Mouse (Mus musculus) CH12.LX (cell line): ENCODE measurements around the gene Bfsp2. TPM values are rescaled to one million over a fixed set of nuclear protein-coding genes. Genes with fewer than 3 reads are reported as not detected.

ENCODE experiments used
- DNase-seq: peaks from one replicate; pipeline ENCODE4 v3.0.0-alpha.2; 2013; ENCODE audit errors: extremely low read depth
- H3K27ac ChIP-seq: 2 replicates; pipeline ENCODE4 v1.5.1; 2012; ENCODE audit warnings: low read depth, mild to moderate bottlenecking, control low read depth, moderate library complexity; ENCODE audit not compliant: insufficient read depth
- H3K27me3 ChIP-seq: replicated peaks from 2 replicates; pipeline ENCODE3; 2012; ENCODE audit warnings: inconsistent platforms
- H3K36me3 ChIP-seq, 2 experiments: replicated peaks in 1 of 2; 2 replicates each; pipeline versions ENCODE3 to v1.6.1; 2012; ENCODE audit warnings: inconsistent platforms in 1 of 2, low read length in 1 of 2, mild to moderate bottlenecking in 1 of 2, mixed read lengths in 1 of 2, moderate library complexity in 1 of 2; ENCODE audit not compliant: control insufficient read depth in 1 of 2, insufficient read depth in 1 of 2
- H3K4me1 ChIP-seq, 2 experiments: 2 replicates each; pipeline ENCODE4 v1.6.1; 2012; ENCODE audit warnings: inconsistent platforms in 1 of 2, moderate library complexity in 1 of 2; ENCODE audit not compliant: insufficient read depth in 2 of 2, control insufficient read depth in 1 of 2
- H3K4me2 ChIP-seq: 2 replicates; pipeline ENCODE4 v1.6.1; 2012; ENCODE audit warnings: low read depth, mild to moderate bottlenecking, control low read depth; ENCODE audit not compliant: poor library complexity, insufficient read depth, severe bottlenecking
- H3K4me3 ChIP-seq, 3 experiments: fragments of 150-350 bp in 1 of 3; sonication (generic) in 1 of 3; replicated peaks in 1 of 3; 2 replicates each; pipeline versions ENCODE3 to v1.5.1; 2011 to 2012; ENCODE audit warnings: low read depth in 2 of 3, low read length in 2 of 3, mild to moderate bottlenecking in 2 of 3, moderate library complexity in 2 of 3, control low read depth in 1 of 3, improper control_type of control experiment in 1 of 3, inconsistent platforms in 1 of 3, mixed read lengths in 1 of 3; ENCODE audit not compliant: poor library complexity in 1 of 3
- H3K79me2 ChIP-seq: replicated peaks from 2 replicates; pipeline ENCODE4 v1.6.1; 2012; ENCODE audit warnings: mild to moderate bottlenecking, moderate library complexity; ENCODE audit not compliant: control insufficient read depth, poor library complexity, insufficient read depth, severe bottlenecking; ENCODE audit errors: extremely low read depth
- H3K9ac ChIP-seq: 2 replicates; pipeline ENCODE4 v1.6.1; 2012; ENCODE audit warnings: low read depth, mild to moderate bottlenecking, control low read depth, moderate library complexity; ENCODE audit not compliant: insufficient read depth
- H3K9me3 ChIP-seq: replicated peaks from 2 replicates; pipeline ENCODE3; 2012; ENCODE audit warnings: low read length, inconsistent platforms, mixed read lengths
- BHLHE40 ChIP-seq: IDR thresholded peaks from 2 replicates; pipeline ENCODE4 v1.6.1; 2011; ENCODE audit warnings: mild to moderate bottlenecking, low read depth, low read length, improper control_type of control experiment
- CTCF ChIP-seq, 2 experiments: IDR thresholded peaks in 1 of 2; conservative IDR thresholded peaks in 1 of 2; 2 replicates each; pipeline ENCODE4 v1.5.1; 2011 to 2012; ENCODE audit warnings: low read depth in 2 of 2, low read length in 2 of 2, improper control_type of control experiment in 1 of 2, inconsistent platforms in 1 of 2, mild to moderate bottlenecking in 1 of 2, moderate library complexity in 1 of 2
- ELF1 ChIP-seq: IDR thresholded peaks from 2 replicates; pipeline ENCODE4 v1.6.1; 2014; ENCODE audit warnings: low read depth, mild to moderate bottlenecking, inconsistent platforms, low read length, improper control_type of control experiment
- MAFK ChIP-seq: IDR thresholded peaks from 2 replicates; pipeline ENCODE4 v1.6.1; 2011; ENCODE audit warnings: low read length, improper control_type of control experiment; ENCODE audit not compliant: insufficient replicate concordance
- MAX ChIP-seq: IDR thresholded peaks from 2 replicates; pipeline ENCODE4 v1.6.1; 2011; ENCODE audit warnings: low read length, improper control_type of control experiment
- NELFE ChIP-seq: IDR thresholded peaks from 2 replicates; pipeline ENCODE4 v1.6.1; 2011; ENCODE audit warnings: low read depth, low read length, improper control_type of control experiment
- NRF1 ChIP-seq: IDR thresholded peaks from 2 replicates; pipeline ENCODE4 v1.6.1; 2014; ENCODE audit warnings: low read depth, mild to moderate bottlenecking, inconsistent platforms, low read length, improper control_type of control experiment, moderate library complexity
- PAX5 ChIP-seq: IDR thresholded peaks from 2 replicates; pipeline ENCODE4 v1.6.1; 2012; ENCODE audit warnings: low read length, inconsistent platforms, mixed read lengths
- POLR2A ChIP-seq: IDR thresholded peaks from 2 replicates; pipeline ENCODE4 v1.6.1; 2011; ENCODE audit warnings: low read depth, mild to moderate bottlenecking, improper control_type of control experiment, low read length
- RAD21 ChIP-seq: IDR thresholded peaks from 2 replicates; pipeline ENCODE4 v1.6.1; 2011; ENCODE audit warnings: low read depth, mild to moderate bottlenecking, low read length, improper control_type of control experiment, moderate library complexity
- SIN3A ChIP-seq: IDR thresholded peaks from 2 replicates; pipeline ENCODE4 v1.6.1; 2012; ENCODE audit warnings: low read length, improper control_type of control experiment, inconsistent platforms
- UBTF ChIP-seq: IDR thresholded peaks from 2 replicates; pipeline ENCODE4 v1.6.1; 2012; ENCODE audit warnings: low read depth, mild to moderate bottlenecking, inconsistent platforms, low read length, improper control_type of control experiment, moderate library complexity
- dilution Hi-C: fragments of 300-500 bp; cut with MboI; formaldehyde crosslinking; loops from 2 replicates; pipeline ENCODE4 v1.14.3; 2020; ENCODE audit warnings: low sequenced_read_pairs; ENCODE audit not compliant: extremely low pct_unique_long_range_greater_than_20kb, extremely low pct_ligation_motif_present
- in situ Hi-C: fragments of 300-500 bp; cut with MboI; formaldehyde crosslinking; loops from 3 replicates; pipeline ENCODE4 v1.14.3; 2019; ENCODE audit warnings: low sequenced_read_pairs, low pct_ligation_motif_present, low pct_unique_long_range_greater_than_20kb, mixed read lengths
- polyA plus RNA-seq: library from polyadenylated mRNA; unstranded; fragments of >175 nt; gene quantifications from 2 replicates; pipeline ENCODE4 v1.2.1, GENCODE M21; 2012; ENCODE audit warnings: low read depth; ENCODE audit not compliant: insufficient read length
- total RNA-seq, 2 experiments: library from RNA; depleted of rRNA; stranded (reverse); fragments of 300-350 nt in 1 of 2; fragments of >200 nt in 1 of 2; gene quantifications; 2 replicates each; pipeline ENCODE4 v1.2.3; 2012 to 2014

Gene Bfsp2
- total and polyA plus RNA-seq, 3 experiments, result 0.64 to 4.8 (median 3.4) TPM

- no peak overlapping the region for H3K4me3 ChIP-seq
- H3K9me3 ChIP-seq, result no peaks in the 10 kb centered on the region
- in situ Hi-C loops, result no loop called here
- no peaks in the 10 kb centered on the region for H3K4me1 ChIP-seq
- dilution Hi-C loops, result no loop called here
- no peak overlapping the region for H3K4me2 ChIP-seq
- H3K27me3 ChIP-seq, result no peaks in the 10 kb centered on the region
- no peaks in the 10 kb centered on the region for H3K79me2 ChIP-seq
- no peak overlapping the region for H3K9ac ChIP-seq
- TF ChIP-seq UBTF (no peak), NRF1 (no peak), PAX5 (no peak), ELF1 (no peak), SIN3A (no peak), RAD21 (no peak), POLR2A (no peak), NELFE (no peak), BHLHE40 (no peak), MAX (no peak), MAFK (no peak), CTCF (conservative IDR thresholded peaks at IDR 0.05 in 1 of 2, IDR thresholded peaks at IDR 0.05 in 1 of 2; ENCODE audit: low read depth in 2 of 2, low read length in 2 of 2) (no peak)
- H3K36me3 ChIP-seq, result no peaks in the 10 kb centered on the region
- no peak for DNase-seq
- no peak overlapping the region for H3K27ac ChIP-seq
Observed at GRCm38 (mm10) chr9:103376346-103377320, 103.6 kb downstream of the Bfsp2 start.

Other genes with a start within 250 kb of the Bfsp2 start
- gene Trf, start 250.0 kb downstream of the Bfsp2 start, total RNA-seq (2012; rRNA removed), result not detected in 2 replicates
- gene Trf, start 250.0 kb downstream of the Bfsp2 start, total RNA-seq (2014; rRNA removed), result not detected in 2 replicates
- gene Trf, start 250.0 kb downstream of the Bfsp2 start, polyA plus RNA-seq, result not detected in 2 replicates
- gene 1300017J02Rik, start 175.3 kb downstream of the Bfsp2 start, total RNA-seq (2012; rRNA removed), result 0.80 and 0.81 TPM in 2 replicates
- 0.57 TPM in 1 of 2 replicates, not detected in the other for gene 1300017J02Rik, start 175.3 kb downstream of the Bfsp2 start, total RNA-seq (2014; rRNA removed)
- 0.46 and 0.59 TPM in 2 replicates for gene 1300017J02Rik, start 175.3 kb downstream of the Bfsp2 start, polyA plus RNA-seq
- 95.0 and 104 TPM in 2 replicates for gene Topbp1, start 175.2 kb downstream of the Bfsp2 start, total RNA-seq (2012; rRNA removed)
- 104 and 113 TPM in 2 replicates for gene Topbp1, start 175.2 kb downstream of the Bfsp2 start, total RNA-seq (2014; rRNA removed)
- gene Topbp1, start 175.2 kb downstream of the Bfsp2 start, polyA plus RNA-seq, result 141 and 152 TPM in 2 replicates
- 189 and 263 TPM in 2 replicates for gene Cdv3, start 114.6 kb downstream of the Bfsp2 start, total RNA-seq (2012; rRNA removed)
- 281 and 312 TPM in 2 replicates for gene Cdv3, start 114.6 kb downstream of the Bfsp2 start, total RNA-seq (2014; rRNA removed)
- 341 and 343 TPM in 2 replicates for gene Cdv3, start 114.6 kb downstream of the Bfsp2 start, polyA plus RNA-seq